Mouse (Mus musculus): ENCODE data around the gene Thada. TPM values are rescaled to one million over a fixed set of nuclear protein-coding genes. Genes with fewer than 3 reads are reported as not detected.
"Not testable (repeated sequence)": the region's sequence is repeated elsewhere in the genome, so short reads cannot be mapped to it uniquely, and the experiment has no call there.

Gene Thada
- total RNA-seq, 2 experiments from 2014 or later = 12.2 to 15.7 TPM

DNA sequence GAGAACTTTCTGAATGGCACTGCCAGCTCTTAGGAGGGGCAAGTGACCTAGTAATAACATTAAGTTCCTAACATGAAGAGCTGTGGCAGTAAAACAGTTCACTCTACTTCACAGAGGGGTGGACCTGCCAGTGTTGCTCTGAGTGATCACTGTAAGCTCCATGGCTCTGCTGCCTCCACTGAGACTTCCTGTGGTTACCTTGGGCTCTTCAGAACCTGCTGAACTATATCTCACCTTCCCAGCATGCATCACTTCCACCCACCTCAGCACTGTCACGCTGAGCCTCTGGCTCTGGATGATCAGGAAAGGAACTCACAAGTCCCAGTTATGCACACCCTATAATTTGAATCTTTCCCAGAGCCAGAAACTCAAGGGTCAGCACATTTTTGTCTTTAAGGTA is 159.9 kb downstream of the Thada start:
- no peak for DNase-seq (ENCODE audit: extremely low spot score in 1 of 2, low spot score in 1 of 2)

DNA sequence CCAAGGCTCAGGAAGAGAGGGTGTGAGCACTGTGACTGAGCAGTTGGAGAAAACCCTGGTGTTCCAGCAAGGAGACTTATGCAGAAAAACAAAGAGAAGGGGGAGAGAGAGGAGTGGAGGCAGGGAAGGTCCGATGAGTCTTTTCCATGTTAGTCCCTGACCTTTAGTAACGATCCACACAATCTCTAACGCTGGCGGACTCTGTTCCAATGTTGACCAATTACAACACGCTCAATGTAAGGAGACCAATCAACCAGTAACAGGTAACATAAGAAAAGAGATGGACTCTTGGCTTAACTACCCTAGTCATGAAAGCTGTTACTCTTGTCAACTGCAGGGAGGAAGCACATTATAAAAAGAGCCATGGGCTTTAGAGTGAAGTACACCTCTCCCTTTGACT is 160.9 kb downstream of the Thada start:
- DNase-seq (ENCODE audit: extremely low spot score in 1 of 2, low spot score in 1 of 2) = no peak

DNA sequence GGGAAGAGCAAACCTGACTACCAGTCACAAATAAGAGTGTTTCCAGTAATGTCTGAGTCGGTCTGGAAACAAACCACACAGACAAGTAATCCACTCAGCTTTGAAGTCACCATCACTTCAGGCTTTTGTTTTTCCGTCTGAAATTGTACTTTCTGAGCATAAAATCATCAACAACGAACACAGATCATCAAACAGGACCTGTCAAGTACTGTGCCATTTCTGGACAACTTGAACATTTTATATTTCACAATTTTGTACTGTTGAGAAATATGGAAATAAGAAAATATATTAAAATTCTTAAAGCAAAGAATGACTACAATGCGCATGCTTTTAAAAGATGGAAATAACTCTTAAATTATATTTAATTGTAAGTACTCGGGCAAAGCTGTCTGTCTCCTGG is 161.9 kb downstream of the Thada start:
- no peak for DNase-seq (ENCODE audit: extremely low spot score in 1 of 2, low spot score in 1 of 2)

DNA sequence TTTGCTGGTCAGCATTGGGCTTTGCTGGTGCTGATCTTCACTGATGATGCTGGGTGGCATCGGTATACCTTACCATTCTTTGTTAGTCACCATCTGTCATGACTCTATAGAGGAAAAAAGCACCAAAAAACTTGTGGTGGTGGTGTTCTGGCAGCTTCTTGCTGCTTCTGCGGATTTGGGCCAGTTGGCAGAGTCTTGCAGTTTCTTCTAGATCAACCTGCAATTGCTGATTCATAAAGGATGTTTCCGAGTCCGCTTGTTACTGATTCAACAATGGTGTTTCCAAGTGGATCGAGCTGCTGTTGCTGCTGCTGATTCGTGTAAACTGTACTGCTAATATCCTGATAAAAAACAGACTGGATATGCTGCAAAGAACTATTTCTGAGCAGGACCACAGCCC is 168.0 kb downstream of the Thada start:
- no peak for DNase-seq (ENCODE audit: extremely low spot score in 1 of 2, low spot score in 1 of 2)

DNA sequence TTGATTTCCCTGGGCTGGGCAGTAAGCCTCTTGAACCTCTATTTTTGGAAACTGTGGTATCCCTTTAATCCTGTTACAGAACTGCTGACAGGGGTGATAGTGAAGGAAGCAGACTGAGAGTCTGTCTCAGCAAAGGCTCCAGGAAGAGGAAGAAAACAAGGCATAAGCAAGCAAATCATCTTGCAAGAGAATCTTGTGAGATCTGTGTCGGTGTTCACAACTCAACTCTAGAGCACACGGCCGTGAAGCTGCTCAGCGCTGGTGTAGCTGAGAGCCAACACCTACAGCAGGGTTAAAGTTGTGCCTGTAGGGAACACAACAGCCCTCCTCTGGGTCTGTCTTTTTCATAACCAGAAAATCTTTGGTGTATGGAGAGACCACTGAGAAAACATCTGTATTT is 172.8 kb downstream of the Thada start:
- DNase-seq (ENCODE audit: extremely low spot score in 1 of 2, low spot score in 1 of 2) = no peak

DNA sequence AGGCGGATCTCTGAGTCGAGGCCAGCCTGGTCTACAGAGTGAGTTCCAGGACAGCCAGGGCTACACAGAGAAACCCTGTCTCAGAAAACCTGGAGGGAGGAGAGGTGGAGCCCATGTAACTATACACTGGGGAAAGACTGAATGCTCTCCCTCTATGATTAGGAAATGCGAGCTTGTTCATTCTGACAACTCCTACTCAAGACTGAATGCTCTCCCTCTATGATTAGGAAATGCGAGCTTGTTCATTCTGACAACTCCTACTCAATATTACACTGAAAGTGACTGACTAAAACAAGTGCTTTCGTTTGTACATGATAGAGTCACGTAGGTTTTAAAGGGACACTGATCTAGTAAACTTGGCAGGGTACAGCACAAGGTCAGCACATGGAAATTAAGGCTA is 174.8 kb downstream of the Thada start:
- not testable (repeated sequence) for DNase-seq (ENCODE audit: extremely low spot score in 1 of 2, low spot score in 1 of 2)

DNA sequence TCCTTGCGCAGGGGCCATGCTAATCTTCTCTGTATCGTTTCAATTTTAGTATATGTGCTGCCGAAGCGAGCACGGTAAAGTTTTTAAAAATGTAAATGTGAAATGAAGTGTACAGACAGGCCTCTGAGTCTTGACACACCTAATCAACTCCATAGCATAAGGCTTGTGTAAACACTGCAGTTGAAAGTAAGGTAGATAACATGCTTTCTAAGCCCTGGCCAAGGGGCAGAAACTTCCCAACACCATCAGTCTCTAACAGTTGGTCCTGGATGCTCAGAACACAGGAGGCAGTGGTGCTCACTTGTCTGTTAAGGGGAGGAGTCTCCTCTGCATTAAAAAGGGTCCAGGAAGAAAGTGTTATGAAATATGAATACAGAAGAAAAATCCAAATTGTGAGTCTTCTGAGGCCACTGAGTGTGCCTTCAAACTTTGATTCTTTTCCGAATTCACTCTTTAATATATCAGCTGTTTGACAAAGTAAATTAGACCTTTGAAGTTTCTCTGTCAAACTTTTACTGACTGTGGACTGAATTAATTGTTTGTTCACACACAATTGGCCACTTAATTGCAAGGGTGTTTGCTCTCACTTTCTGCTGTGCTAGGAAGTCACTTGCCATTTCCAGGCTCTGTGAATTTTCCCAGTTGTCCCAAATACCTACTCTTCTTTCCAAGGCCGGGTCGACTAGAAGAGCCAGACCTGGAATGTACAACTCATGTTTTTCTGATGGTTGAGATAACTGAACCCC is 178.2 kb downstream of the Thada start:
- no peak for DNase-seq (ENCODE audit: extremely low spot score in 1 of 2, low spot score in 1 of 2)

DNA sequence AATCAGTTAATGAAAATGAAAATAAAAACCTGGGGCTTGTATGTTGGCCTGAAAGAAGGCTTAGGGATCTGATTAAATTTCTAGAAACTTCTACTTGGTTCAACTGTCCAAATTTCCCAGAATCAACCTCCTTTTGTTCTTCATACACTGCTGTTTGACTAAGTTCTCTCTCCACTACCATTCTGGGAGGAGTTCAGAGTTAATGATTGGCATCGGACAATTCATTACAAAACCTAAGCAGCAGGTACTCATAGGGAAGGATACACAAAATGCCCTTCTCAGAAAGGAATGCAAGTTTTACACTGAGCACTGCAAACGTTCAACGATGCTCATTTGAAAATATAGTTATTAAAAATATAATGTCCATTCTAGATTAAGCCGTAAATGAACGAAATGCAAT is 179.5 kb downstream of the Thada start:
- no peak for DNase-seq (ENCODE audit: extremely low spot score in 1 of 2, low spot score in 1 of 2)

DNA sequence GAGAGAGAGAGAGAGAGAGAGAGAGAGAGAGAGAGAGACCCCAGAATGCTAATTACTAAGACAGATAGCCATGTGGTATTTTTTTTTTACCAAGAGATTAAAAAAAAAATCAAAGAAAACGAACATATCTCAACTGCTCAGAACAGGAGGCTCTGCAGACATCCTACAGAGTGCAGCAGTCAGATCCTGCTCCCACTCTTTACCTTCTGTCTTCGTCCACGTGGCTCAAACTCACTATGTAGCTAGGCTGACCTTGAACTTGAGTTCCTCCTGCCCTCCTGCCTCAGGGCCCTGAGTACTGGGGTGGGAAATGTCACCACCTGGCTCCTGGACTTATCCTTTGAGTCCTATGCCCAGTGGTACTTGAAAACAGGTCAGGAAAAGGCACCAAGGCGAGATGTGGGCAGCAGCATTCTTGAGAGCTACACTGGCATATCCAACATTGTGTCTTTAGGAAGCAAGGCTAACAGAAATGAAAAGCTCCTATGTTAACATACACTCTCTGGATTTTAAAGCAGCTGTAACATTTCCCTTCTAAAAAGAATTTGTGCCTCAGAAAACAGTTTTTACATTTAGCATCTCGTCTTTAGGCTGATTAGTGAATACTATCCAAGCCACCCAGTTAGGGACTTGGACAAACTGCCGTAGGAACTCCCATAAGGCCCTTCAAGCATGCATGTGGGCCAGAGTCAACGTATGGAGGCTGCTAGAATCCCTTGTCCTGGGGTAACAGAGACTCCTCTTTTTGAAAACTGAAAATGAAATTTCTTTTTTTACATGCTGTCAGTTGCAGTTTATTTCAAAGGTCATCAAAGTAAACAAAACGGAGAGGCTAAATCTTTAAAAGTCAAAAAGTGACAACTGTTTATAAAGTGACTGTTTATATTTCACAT is 183.4 kb downstream of the Thada start:
- no peak for DNase-seq (ENCODE audit: extremely low spot score in 1 of 2, low spot score in 1 of 2)

DNA sequence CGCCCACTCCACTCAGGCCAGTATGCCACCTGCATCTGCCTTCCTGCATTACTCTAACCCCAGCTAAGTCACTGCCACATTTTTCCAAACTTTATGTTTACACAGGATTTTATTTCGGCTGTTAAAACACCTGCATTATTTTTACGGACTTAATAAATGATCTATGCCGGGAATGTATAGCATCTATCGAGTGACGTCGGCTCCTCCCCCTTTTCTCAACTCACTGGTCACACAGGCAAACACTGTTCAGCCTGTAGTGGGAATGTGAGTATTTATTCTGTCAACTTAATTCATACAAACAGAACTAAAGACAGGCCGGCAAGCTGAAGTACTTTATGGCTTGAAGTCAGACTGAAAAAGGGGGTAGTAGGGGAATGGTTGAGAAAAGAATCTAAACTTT is 187.0 kb downstream of the Thada start:
- no peak for DNase-seq (ENCODE audit: extremely low spot score in 1 of 2, low spot score in 1 of 2)

DNA sequence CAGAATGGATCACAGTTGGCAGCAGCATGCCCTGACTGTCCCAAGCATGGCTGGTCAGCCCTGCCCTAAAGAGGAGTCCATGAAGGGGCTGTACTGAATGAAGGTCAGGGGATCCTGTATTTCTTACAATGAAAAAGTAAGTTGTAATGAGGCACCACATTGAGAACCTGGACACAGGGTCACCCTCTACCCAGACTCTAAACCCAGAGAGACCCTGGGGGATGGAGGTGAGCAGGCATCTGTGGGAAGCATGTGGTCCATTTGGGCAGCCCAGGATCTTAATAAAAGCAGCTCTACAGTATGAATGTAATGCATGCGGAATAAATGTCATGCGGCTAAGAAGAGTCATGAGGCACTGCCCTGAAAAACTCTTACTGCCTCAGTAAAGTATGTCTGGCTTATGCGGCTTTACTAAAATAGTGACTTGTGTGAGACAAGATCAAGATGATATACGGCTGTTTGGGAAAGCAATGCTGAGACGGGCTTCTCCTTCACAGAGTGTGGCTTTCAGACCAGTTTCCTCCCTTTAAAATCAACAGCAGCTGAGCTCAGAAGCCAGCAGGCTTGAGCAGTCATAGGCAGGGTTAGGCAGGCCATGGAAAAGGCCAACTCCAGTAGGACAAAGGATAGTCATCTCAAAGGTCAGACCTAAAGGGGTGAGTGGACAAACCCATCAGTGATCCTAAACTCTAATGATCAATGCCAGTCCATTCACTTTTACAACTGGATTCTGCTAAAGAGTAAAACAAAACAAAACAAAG is 187.6 kb downstream of the Thada start:
- no peak for DNase-seq (ENCODE audit: extremely low spot score in 1 of 2, low spot score in 1 of 2)

DNA sequence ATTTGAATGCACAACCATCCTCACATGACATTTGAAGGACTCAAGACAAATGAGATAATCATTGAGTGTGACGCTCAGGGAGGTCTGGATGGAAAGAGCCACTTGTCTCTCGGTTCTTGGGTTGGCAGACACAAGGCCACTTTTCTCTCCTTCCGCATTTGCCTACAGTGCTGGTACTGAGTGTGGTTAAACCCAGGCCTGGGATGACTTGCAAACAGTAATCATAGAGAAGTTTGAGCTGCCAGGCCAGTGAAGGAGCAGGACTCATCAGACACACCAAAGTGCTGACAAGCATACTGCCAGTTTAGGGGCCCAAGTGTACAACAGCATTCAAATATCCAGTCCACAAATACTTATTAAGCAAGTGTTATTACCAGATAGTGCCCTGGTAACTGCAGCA is 191.0 kb downstream of the Thada start:
- DNase-seq (ENCODE audit: extremely low spot score in 1 of 2, low spot score in 1 of 2) = no peak

DNA sequence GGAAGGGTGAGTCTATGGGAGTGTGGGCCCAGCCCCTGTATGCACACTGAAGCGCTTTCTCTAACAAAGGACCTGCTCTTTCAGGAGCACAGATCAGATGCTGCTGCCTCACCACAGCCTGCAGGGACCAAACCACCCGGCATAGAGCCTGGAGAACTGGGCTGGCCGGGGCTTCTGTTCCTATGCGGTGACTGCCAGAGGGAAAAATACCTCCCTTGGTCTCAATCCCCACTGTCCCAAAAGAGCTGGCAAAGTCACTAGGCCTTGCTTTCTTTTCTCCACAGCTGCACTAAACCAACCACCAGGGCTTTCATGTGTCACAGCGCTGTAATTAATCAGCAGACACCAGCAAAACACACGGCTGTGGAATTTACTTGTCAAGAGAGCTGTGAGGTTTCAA is 191.8 kb downstream of the Thada start:
- no peak for DNase-seq (ENCODE audit: extremely low spot score in 1 of 2, low spot score in 1 of 2)

DNA sequence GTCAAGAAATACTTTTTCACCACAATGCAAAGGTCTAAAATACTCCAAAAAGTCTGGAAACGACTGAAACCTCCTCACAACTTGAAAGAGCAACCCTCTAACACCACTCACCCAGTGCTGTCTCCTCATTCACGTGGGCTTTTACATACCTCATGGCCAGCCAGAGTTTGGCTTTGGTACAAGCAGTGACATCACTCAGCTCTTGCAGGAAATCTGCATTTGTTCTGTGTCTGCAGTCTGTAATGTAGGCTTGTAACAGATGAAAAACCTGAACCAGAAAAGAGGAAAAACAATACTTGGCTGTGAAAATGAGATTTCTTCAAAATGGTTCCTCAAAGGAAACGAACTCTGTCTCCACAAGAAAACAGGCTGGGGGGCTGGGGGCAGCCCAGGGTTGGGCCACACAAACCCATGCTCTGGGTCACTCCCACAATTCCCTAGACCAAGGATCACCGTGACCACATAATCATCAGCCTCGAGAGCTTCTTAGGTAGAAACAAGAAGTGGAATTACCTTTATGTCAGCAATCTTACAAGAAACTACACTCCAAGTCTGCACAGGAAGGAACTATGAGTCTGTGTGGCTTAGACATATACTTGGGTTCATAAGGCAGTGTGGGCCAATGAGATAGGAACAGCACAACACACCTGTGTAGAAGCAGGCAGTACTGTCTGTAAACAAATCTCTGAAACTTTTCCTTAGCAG is 193.3 kb downstream of the Thada start:
- no peak for DNase-seq (ENCODE audit: extremely low spot score in 1 of 2, low spot score in 1 of 2)

DNA sequence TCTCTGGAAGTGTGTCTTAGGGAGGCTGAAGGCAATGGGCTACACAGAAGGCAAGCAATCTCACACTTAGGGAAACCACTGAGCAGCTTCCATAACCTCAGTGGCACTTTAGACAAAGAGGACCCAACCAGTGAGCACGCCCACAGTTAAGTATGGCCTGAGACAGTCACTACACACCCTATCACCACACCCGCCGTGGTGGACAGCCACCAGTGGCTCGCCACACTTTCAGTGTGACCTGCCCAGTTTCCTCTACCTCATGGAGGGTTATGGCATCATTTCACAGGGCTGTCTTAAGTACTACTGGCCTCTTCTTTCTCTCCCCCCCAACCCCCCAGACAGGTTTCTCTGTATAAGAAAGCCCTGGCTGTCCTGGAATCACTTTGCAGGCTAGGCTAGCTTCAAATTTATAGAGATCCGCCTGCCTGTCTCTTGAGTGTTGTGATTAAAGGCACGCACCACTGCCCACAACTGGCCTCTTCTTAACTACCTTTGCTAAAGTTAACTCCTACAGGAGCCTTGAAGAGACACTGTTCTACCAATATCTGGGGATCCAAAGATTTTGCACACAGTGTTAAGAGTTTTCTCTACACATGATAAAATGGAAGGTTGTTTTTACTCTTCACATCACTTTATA is 194.3 kb downstream of the Thada start:
- DNase-seq (ENCODE audit: extremely low spot score in 1 of 2, low spot score in 1 of 2) = no peak

DNA sequence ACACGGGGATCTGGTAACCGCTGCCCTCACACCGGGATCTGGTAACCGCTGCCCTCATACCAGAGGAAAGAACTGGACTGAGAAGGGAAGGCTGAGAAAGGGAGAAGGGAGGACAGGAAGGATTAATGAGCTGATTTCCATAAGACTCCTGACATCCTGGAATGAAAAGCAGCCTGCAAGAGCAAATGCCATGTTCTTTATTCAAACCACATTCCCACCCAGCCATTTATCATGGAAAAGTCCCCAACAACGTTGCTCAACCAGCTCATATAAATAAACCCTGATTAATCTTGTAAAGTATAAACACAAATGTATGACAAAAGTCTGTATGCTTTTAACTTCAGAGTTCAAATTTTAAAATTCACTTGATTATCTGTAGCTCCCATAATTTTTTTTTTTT is 196.3 kb downstream of the Thada start:
- DNase-seq (ENCODE audit: extremely low spot score in 1 of 2, low spot score in 1 of 2) = no peak

DNA sequence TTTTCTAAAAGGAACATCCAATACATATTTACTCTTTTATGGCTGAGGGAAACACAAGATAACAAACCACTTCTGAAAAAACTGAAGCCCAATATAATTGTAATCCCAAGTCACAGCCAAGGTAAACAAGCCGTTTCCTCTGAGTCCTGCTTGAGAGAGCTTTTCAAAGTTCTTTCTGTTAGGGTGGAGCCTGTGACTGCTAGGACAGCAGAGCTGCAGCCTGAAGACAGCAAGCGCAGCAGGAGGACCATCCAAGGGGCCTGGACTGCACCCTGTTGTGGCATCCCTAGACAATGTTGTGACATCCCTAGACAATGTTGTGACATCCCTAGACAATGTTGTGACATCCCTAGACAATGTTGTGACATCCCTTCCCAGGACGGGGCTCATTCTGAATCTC is 197.6 kb downstream of the Thada start:
- no peak for DNase-seq (ENCODE audit: extremely low spot score in 1 of 2, low spot score in 1 of 2)

DNA sequence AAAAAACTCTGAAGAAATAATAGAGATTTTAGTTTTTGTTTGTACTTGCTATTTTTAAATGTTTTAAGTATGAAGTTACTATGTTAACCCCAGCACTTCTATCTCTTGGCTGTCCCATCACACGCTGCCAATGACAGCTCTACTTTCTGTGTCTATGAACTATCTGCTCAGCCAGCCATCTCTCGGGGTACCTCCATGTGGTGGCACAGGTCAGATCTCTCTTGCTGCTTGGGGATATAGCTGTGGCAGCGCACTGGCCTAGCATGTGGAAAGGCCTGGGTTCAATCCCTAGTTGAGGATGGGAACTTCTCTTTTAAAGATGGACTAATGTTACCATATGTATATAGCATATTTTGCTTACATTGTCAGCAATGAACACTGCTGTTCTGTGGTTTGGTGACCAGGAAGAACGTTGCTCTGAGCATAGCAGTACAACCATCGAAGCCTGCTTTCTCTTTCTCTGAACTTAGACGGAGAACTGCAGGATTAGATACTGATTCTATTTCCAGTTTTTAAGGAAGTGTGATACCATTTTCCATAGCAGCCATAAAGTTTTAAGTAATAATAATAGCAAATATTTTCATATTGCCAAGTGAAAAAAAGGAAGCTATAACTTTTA is 198.4 kb downstream of the Thada start:
- DNase-seq (ENCODE audit: extremely low spot score in 1 of 2, low spot score in 1 of 2) = no peak

DNA sequence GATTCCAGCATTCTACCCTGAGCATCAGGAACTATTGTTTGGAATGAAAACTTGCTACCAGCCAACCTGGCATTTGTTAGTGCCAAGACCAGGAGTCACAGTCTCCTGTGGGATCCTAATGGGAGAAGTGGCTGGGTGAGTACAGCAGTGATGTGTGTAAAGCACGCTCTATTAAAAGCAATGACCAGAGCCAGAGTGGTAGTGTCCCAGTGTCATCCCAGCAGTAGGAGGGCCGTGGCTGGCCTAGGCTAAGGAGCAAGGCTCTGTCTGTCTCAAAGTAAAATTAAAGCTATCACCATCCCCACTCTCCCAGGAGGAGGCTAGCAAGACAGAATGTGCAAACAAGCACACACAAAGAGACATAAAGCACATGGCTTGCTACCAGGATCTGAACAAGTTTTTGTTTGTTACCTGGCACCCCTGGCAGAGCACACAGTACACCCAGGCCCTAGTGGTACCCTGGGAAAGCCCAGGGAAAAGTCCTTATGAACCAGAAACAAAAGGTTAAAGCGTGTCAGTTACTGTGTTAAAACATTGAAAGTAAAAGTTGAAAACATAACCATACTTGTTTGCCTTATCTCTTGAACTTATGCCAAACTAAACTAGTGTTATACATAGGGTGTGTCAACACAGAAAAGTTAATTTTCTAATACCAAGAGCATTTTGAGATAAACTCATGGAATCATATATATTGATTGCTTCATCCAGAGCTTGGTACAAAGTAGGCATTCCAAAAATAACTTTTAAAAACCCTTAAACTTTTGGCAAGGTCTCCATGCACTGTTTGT is 199.7 kb downstream of the Thada start:
- DNase-seq (ENCODE audit: extremely low spot score in 1 of 2, low spot score in 1 of 2) = no peak
